Mouse (Mus musculus) erythroblast, embryonic 14.5 days (primary cell): ENCODE results near the gene Ropn1l.

Experiments
- GATA1 ChIP-seq: IDR thresholded peaks from 2 replicates; pipeline ENCODE4 v1.6.1; 2012; ENCODE audit warnings: low read length, inconsistent platforms, mixed read lengths
- TAL1 ChIP-seq: IDR thresholded peaks from 3 replicates; pipeline ENCODE4 v1.6.1; 2012; ENCODE audit warnings: low read length, inconsistent platforms, mixed read lengths

GRCm38 (mm10) chr15:31465806-31466205, 12.3 kb upstream of the Ropn1l start:
- TF ChIP-seq GATA1 = no peak
- TF ChIP-seq TAL1 = no peak
